Mouse (Mus musculus) left cerebral cortex, adult 18-20 months (tissue): ENCODE data around the gene Edem1. TPM values are rescaled to one million over a fixed set of nuclear protein-coding genes. Genes with fewer than 3 reads are reported as not detected.

ENCODE experiments used
- DNase-seq, 2 experiments: peaks; one replicate each; pipeline ENCODE4 v3.0.0; 2021 to 2022; ENCODE audit warnings: low spot score in 2 of 2, mixed read lengths in 1 of 2
- long read RNA-seq, 2 experiments: library from polyadenylated mRNA; stranded (forward); transcript quantifications; one replicate each; pipeline ENCODE4 v2.0.0; 2021
- total RNA-seq, 2 experiments: library from RNA; stranded (reverse); gene quantifications; 2 replicates each; pipeline ENCODE4 v1.2.3; 2021

Gene Edem1
- total RNA-seq, result 10 to 100 TPM; 17.2 to 19.9 TPM
- long read RNA-seq, experiment 1, full-length matches to known transcripts, result 9 of 11 reads
- long read RNA-seq, experiment 1, partial matches to known transcripts, result 1 of 11 reads
- long read RNA-seq, experiment 1, other reads (novel, unspliced or antisense), result 1 of 11 reads
- long read RNA-seq, experiment 2, full-length matches to known transcripts, result 3 of 4 reads
- long read RNA-seq, experiment 2, partial matches to known transcripts, result 0 of 4 reads
- long read RNA-seq, experiment 2, other reads (novel, unspliced or antisense), result 1 of 4 reads

DNA sequence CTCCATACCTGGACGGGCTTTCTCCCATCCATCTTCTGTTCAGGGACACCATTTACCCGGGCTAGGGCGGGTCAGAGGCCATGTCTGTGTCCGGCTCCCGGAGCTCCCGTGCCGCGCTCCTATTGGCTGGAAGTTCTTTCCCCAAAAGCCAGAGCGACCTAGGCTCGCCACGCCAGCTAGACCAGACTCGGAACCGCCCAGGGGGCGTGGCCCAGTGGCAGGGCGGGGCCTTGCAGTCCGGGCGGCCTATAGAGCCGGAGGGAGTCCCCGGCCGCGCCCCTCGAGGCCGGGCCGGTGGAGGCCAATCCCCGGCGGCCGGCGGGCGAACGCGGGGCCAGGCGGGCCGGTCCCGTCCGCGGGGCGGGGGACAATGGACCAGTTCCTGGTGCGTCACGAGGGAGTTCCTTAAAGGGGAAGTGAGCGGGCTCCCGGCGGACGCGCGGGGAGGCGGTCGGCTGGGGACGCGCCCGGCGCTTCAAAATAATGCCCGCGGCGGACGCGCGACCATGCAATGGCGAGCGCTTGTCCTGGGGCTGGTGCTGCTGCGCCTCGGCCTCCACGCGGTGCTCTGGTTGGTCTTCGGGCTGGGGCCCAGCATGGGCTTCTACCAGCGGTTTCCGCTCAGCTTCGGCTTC lies at the start of gene Edem1:
TSS of gene Edem1 (plus strand) at position 408 of the 635 bp plus-strand sequence.
- DNase-seq, result peak; percentile 89 to 93

GRCm38 (mm10) chr6:108781865-108782264 lies 46.6 kb upstream of the Edem1 start:
- no peak for DNase-seq

GRCm38 (mm10) chr6:108782526-108783183 lies 45.8 kb upstream of the Edem1 start, which contains the start of gene Arl8b:
Gene Arl8b (plus strand): TSS chr6:108783099.
- DNase-seq, result peak; percentile 96 to 98

DNA sequence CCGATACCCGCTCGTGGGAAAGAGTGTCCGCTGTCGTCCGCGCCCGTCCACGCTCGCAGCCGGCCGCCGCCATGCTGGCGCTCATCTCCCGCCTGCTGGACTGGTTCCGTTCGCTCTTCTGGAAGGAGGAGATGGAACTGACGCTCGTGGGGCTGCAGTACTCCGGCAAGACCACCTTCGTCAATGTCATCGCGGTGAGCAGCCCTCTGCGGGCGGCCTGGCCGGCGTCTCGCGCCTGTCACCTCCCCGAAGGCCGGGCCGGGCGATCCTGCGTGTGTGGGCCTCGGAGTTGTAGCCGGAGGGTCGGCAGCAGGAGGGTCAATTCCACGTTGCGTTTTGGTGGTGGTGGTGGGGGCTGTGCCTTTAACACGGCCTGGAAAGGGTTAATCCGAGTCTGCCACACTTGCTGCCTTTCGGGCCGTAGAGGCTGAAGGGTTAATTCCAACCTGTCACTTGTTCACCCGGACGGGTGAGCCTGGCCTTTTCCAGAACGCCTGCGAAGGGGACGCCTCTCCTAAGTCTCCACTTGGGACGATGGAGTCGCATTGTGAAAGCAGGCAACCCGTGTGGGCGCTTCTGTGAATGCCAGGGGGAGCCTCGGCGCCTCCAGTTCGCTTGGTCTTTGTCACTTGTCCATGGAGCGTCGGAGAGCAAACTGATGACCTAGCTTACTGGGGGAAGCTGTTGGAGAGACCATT lies 45.1 kb upstream of the Edem1 start:
- peak; percentile 18 to 23 for DNase-seq

DNA sequence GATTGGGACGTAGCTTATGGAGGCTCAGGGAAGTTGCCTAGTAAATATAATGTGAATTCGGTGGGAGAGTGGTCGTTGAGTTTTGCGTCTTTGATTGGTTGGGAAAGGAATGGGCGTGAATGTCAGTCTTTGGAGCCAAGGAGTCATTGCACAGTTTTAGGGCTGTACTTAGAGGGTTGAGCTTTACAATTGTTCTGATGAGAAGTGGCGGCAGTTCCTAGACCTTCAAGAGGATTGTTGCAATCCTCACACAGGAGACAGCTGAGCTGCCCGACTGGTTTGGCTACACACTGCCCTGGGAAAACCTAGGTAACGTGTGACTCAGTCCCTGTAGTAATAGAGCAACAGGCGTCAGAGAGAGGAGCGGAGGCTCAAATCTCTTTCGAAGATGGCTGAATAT lies 44.4 kb upstream of the Edem1 start:
- no peak for DNase-seq

GRCm38 (mm10) chr6:108784796-108785195 lies 43.6 kb upstream of the Edem1 start:
- DNase-seq, result no peak

GRCm38 (mm10) chr6:108785551-108785950 lies 42.9 kb upstream of the Edem1 start:
- DNase-seq, result no peak

DNA sequence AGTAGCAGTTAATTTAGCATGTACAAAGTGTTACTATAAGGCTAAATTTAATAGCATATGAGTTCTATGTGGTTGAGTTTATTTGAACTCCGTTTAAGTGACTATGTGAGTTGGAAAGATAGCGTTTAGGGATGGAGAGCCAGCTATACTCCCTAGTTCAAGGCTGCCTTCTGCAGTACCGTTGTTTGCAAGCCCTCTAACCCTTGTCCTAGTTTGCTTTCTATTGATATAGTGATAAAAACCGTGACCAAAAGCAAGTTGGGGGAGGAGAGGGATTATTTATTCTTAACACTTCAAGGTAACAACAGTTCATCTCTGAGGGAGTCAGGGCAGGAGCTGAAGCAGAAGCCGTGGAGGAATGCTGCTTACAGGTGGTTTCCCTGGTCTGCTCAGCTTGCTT lies 36.9 kb upstream of the Edem1 start:
- no peak for DNase-seq

GRCm38 (mm10) chr6:108795912-108796311 lies 32.5 kb upstream of the Edem1 start:
- no peak for DNase-seq

DNA sequence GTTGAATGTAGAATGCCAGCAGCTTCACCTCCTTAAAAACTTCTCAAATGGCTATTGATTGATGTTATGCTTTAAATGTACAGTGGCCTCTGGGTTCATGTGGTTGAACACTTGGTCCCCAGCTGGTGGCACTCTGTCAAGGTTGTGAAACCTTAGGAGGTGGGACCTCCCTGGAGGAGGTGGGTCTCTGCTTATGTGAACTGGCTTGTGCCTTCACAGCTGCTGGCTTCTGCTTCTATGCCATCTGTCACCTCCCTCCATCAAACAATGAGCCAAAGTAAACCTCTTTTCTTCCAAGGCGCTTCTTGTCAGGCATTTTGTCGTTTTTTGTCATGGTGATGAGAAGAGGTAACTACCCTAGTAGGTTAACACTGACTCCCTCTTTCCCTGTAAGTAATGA lies 31.7 kb upstream of the Edem1 start:
- DNase-seq, result no peak

DNA sequence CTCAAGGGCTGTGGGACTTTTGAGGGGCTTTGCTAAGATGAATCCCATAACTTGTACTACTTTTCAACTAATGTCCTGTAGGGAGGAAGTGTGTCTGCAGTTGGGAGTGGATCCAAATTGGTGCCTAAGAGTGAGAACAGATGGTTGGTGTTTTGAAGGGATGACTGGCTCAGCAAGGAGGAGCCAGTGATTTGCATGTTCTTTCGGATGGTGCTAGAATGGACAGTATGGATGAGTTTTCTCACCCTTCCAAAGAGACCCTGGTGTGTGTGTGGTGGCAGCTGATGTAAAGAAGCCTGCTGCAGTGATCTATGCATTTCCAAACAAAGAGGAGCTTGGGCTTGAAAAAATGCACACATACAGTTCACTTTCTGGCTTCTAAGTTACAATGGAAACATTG lies 23.2 kb upstream of the Edem1 start:
- peak; percentile 26 to 56 for DNase-seq

GRCm38 (mm10) chr6:108805871-108806270 lies 22.6 kb upstream of the Edem1 start:
- no peak for DNase-seq

DNA sequence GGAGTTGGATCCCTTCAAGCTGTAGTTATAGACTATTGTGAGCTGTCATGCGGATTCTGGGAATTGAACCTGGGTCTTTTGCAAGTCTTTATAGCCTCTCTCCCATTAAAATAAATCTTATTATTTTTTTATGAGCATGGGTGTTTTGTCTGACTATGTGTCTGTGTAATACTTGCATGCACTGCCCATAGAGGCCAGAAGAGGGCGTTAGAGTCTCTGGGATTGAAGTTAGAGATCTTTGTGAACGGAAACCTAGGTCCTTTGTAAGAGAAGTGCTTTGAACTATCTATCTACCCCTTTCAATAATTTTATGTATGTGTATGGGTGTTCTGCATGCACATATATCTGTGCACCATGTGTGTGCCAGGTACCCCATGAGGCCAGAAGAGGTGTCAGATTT lies 21.0 kb upstream of the Edem1 start:
- no peak for DNase-seq

- no peak for DNase-seq
These were observed 19.7 kb upstream of the Edem1 start for GRCm38 (mm10) chr6:108808786-108809185.

- no peak for DNase-seq
These were observed 18.2 kb upstream of the Edem1 start for GRCm38 (mm10) chr6:108810237-108810636.

GRCm38 (mm10) chr6:108812134-108812533 lies 16.3 kb upstream of the Edem1 start:
- no peak for DNase-seq

DNA sequence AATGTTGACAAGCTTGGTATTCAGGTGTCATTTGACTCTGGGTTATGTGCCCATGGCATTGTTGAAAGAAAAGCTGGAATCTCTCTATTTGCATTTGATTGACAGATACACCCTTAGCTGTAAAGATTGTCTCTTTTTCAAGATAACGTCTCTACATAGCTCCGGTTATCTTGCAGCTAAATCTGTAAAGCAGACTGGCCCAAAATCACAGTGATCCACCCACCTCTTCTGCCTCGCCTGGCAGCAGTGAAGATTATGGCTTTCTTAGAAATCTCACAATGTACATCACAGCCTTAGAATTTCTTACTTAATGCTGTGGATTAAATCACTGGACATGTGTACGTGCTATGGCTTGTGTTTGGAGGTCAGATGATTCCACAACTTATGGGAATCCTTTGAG lies 10.9 kb upstream of the Edem1 start:
- DNase-seq, result peak; percentile 31 to 37

- no peak for DNase-seq
These were observed 3.5 kb upstream of the Edem1 start for GRCm38 (mm10) chr6:108824816-108825545.

DNA sequence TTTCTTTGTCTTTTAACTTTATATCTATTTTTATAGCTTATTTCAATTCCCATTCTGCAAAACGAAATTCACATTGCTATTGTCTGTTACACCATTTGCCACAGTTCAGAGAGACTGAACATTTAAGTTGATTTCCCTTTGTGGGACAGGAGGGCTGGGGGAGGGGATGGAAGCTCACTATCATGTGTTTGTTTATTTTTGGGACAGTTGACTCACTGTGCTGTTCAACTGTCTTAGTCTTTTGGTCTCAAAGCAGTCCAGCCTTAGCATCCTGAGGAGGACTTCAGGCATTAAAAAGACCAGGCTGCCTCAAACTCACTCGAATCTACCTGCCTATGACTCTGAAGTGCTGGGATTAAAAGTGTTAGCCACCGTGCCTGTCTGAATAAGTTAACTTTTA lies 2.4 kb upstream of the Edem1 start:
- DNase-seq, result no peak

DNA sequence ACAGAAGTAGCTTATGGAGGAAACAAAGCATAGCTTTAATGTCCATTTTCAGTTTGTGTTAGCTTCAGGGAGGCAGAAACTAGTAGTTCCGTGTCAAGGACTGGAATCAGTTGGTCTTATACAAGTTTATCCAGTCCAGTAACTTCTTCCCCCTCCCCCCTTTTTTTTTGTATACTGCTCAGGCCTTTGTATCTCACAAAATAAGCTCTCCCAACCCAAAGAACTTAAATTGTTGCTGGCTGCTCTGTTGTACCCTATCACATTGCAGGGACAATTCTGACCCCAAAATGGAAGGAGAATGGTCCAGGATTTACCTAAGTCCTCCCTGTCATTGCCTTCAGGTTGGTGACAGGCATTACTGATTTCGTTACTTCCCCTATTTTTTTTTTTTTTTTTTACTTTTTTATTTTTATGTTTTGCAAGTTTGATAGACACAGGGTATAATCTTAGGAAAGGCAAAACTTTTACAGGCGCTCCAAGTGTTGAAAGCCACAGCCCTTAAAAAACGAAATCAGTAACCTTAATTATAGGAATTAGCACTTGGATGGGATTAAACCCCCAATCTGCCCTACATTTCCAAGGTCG lies 1.0 kb upstream of the Edem1 start:
- DNase-seq, result no peak

DNA sequence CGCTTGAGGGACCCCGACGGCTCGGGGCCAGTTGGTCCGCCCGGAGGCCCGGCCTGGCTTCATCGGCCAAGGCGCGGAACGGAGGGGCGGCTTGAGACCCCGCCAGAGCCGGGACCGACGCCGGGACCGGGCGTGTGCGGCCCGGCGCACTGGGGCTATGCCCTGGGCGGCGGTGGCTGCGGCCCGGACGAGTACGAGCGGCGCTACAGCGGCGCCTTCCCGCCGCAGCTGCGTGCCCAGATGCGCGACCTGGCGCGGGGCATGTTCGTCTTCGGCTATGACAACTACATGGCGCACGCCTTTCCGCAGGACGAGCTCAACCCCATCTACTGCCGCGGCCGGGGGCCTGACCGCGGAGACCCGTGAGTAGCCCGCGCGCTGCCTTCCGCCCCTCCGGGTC lies 431 bp downstream of the Edem1 start:
- DNase-seq, result peak; percentile 33 to 34
